Mouse (Mus musculus) MEL-GATA-1-ER (cell line): ENCODE results near the gene Agbl4.

ENCODE experiments used
- DNase-seq: peaks from one replicate; pipeline ENCODE4 v3.0.0-alpha.2; 2012; ENCODE audit warnings: low read depth; ENCODE audit errors: extremely low read depth

Agbl4 gene

DNA sequence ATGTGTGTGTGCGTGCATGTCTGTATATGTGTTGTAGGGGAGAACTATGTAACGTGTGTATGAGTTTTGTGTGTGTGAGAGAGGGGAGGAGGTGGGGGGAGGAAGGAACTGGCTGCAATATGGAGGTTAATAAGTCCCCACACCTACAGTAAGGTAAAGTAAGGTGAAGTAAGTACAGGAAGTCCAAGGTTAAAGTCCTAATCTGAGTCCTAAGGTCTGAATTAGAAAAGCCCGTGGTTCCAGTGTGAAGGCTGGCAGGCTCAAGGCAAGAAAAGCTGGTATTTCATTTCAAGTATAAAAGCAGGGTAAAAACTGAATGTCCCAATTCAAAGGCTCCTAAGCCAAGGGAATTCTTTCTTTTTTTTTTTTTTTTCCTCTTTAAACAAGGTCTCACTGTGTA lies 980.6 kb downstream of the Agbl4 start:
- no peak for DNase-seq

GRCm38 (mm10) chr4:111383101-111383500 lies 985.6 kb downstream of the Agbl4 start:
- DNase-seq, result no peak

- no peak for DNase-seq
Observed at GRCm38 (mm10) chr4:111390736-111391135, 993.3 kb downstream of the Agbl4 start.

- DNase-seq, result no peak
Observed at GRCm38 (mm10) chr4:111399784-111400183, 1002.3 kb downstream of the Agbl4 start.

DNA sequence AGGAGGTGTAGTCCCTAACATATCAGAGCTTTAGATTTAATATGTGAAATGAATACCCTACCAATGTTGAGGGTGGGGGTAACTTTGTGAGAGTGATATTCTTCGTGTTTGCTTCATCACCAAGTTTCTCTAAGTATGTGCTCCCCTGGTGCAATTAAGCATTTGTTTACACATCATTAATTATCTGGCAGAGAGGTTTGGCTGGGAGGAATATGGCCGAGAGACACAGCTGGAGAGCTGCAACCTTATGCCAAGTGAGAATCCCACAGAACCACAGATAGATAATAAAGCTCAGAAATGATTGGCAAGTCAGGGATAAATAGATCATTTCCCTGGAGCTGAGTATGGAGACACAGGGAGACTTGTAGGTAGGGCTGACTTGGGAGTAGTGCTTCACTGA lies 1003.2 kb downstream of the Agbl4 start:
- no peak for DNase-seq

DNA sequence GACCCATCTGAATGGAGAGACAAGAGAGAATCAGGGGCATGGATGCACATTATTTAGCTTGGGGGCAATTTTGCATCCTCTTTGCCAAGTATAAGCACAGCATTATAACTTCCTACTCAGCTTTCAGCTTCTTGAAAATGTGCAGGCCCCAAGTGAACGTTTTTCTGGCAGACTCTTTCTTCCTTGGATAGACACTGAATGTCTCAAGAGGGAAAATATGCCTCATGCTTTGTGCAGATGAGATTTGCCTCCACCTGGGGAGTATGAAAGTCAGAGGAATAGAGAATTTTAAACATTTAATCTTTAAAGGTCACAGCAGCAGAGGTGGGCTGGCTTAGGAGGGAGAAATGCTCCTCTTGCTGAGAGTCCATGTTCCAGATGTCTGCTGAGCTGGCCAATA lies 1005.8 kb downstream of the Agbl4 start:
- no peak for DNase-seq

- no peak for DNase-seq
Observed at GRCm38 (mm10) chr4:111410731-111411130, 1013.3 kb downstream of the Agbl4 start.

DNA sequence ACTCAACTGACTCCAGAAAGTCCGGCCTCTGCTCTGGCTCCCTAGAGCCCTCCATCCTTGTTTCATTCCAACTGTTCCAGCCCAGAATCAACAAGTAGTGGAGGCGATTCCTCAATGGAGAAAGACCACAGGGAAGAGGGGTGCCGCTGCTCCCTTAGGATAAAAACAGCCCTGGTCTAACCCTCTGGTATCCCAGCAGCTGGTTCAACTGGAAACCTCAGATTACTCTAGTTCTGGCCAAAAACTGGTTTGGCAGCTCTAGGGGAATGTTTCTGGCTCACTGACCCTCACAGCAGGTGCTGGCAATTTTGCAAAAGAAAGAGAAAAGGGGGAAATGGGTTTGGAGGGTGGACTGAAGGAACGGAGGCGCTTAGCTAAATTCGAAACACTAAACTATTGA lies 1016.9 kb downstream of the Agbl4 start:
- no peak for DNase-seq

DNA sequence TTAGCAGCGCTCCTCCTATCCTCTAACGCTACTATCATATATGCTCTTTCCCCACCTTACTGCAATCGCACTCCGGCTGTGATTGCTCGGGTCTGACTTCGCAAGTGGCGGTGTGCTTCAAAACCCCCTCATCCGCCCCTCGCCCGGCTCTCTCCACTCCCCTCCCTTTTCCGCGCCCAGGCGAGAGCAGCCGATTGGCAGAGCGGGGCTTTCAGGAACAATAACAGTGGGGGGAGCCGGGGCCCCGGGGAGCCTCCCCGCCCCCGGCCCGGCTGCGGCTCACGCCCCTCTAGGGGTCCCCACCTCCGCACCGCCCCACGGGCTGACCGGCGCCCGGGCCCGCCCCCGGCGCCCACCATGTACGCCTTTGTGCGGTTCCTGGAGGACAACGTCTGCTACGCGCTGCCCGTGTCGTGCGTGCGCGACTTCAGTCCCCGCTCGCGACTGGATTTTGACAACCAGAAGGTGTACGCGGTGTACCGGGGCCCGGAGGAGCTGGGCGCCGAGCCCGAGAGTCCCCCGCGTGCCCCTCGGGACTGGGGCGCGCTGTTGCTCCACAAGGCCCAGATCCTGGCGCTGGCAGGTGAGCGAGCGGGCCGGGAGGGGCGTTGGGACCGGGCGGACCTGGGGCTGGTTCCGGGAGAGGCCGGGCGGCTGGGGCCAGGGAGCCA lies 1017.5 kb downstream of the Agbl4 start, which contains the start of gene Bend5:
Gene Bend5 (plus strand): TSS at position 189 of the 671 bp plus-strand sequence.
- no peak for DNase-seq

- DNase-seq, result no peak
Observed at GRCm38 (mm10) chr4:111416126-111416525, 1018.7 kb downstream of the Agbl4 start.

- DNase-seq, result no peak
Observed at GRCm38 (mm10) chr4:111416551-111416950, 1019.1 kb downstream of the Agbl4 start.

GRCm38 (mm10) chr4:111417716-111418115 lies 1020.3 kb downstream of the Agbl4 start:
- no peak for DNase-seq

- no peak for DNase-seq
Observed at GRCm38 (mm10) chr4:111419476-111419875, 1022.0 kb downstream of the Agbl4 start.

- DNase-seq, result no peak
Observed at GRCm38 (mm10) chr4:111420031-111420430, 1022.6 kb downstream of the Agbl4 start.

DNA sequence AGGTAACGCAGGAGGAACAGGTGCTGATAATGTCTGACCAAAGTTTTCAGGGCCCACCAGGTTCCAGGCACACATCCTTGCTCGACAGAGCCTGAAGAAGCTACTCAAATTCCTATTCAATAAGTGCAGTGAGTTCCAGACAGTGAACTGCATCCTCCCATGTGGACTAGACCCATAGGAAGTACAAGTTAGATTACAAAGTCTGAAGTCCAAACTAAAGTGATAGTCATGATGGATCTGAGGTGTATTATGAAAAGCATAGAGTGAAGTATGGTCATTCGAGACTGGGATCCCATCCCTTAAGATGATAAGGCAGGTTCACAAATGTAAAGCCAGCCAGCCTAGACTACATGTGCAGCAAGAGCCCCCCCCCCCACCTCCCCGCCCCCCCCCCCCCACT lies 1023.5 kb downstream of the Agbl4 start:
- DNase-seq, result no peak

DNA sequence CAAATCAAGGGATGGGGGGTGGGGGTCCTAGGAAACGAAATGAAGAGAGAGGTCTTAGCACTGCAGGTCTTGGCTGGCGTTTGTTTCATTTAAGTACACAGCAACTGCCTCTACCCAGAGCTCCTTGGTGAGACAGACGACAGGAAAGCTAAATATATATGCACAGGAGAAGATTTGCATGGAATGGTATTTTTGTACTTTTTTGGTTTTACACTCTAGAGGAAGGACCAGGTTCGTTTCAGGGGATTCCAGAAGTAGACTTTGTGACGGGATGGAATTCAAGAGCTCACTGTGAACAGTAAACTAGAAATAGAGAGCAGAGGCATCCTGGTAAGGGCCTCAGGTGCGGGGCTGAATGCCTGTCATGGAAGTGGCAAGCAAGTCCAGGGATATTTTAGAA lies 1024.3 kb downstream of the Agbl4 start:
- DNase-seq, result no peak

DNA sequence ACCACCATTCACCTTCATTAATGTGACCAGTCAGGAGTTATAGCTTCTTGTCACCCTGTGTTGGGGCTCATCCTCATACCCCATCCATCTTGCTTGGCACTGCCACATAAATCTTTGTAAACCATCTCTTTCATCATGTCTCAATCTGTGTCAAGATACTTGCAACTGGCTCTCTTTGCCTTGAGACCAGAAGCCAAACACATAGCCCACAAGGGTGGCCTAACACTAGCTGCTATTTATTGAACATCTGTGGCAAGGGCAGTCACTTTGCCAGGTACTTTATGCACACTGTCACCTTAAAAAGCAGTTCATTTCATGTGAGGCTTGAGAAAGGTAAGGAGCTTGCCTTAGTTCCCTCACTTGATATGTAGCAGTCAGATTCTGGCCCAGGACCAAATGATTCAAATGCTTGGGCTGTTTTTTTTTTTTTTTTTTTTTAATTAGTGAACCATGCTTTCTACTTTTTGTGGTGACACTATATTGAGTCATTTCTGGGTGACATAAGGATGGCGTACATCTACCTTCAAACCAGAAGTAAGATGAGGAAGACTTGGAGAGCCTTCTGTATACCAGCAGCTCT lies 1027.0 kb downstream of the Agbl4 start:
- no peak for DNase-seq

DNA sequence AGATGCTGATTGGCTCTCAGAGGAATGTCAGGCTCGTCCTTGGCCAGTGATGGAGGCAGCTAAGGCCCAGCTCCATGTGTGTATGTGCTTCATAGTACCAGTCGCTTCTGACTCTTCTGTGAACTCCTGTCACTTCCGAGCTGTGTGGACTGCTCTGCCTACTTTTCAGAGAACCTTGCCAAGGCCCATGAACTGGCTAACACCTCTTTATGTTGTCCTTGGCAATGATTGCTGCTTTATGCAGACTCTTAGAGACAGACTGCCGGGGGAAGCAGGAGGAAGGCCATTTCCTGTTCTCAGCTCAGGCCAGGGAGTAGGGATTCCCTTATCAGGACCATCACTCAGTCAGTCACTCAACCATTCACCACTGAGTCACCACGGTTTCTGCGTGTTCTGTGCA lies 1027.7 kb downstream of the Agbl4 start:
- DNase-seq, result no peak

DNA sequence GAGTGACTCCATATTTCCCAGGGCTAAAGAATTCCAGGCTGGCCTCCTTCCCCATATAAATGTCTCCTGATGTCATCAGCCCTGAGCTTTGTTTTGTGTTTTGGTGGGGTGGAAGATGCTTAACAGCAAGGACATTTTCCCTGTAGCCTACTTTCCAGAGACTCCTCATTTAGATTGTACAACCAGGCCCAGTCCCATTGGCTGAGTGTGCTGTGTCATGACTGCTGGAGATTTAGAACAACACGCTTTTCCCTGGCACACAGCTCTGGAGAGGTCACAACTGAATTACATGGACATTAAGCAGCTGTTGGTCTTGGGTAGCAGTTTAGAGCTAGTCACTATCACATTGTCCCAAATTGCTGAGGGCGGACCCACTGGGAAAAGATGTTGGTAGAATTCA lies 1033.7 kb downstream of the Agbl4 start:
- no peak for DNase-seq

DNA sequence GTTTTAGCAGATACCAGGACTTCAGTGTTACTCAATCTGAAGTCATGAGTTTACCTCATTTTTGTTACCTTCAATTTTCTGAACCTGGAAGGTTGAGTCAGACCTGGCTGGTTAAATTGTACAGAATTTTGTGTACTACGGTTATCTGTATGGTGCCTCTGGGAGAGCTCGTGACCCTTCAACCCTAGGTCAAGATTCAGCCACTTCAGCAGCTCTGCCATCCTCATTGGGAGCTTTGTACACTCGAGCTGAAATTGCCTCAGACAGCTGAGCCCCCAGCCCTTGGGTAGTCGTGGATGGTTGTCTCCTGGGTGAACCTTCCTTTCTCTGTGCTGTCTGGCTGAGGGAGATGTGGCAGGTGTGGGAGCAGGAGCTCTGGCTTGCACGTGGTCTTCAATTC lies 1034.6 kb downstream of the Agbl4 start:
- DNase-seq, result no peak

- DNase-seq, result no peak
Observed at GRCm38 (mm10) chr4:111432417-111432816, 1035.0 kb downstream of the Agbl4 start.

GRCm38 (mm10) chr4:111441709-111442108 lies 1044.2 kb downstream of the Agbl4 start:
- DNase-seq, result peak; percentile 19
